Mouse (Mus musculus): ENCODE results near the gene Ppp4r3a. TPM values are rescaled to one million over a fixed set of nuclear protein-coding genes. Genes with fewer than 3 reads are reported as not detected.
"Not testable (repeated sequence)": the region's sequence is repeated elsewhere in the genome, so short reads cannot be mapped to it uniquely, and the experiment has no call there.

Gene Ppp4r3a
- 27.0 and 30.9 TPM in 2 replicates for polyA plus RNA-seq (2015; fragmentation: Nextera tagmentation; extraction: Ambion mirVana)

GRCm38 (mm10) chr12:101083076-101083838 lies at the start of gene Ppp4r3a:
Ppp4r3a (minus strand) TSS chr12:101083702.
- H3K4me1 ChIP-seq (replicated peaks), result peaks cover 28% of the 10 kb centered on the region
- H3K36me3 ChIP-seq, result no peaks in the 10 kb centered on the region
- H3K9ac ChIP-seq, result peak within 1 kb of the TSS; percentile 99
- peak within 1 kb of the TSS; percentile 97 for H3K4me3 ChIP-seq
- H3K9me3 ChIP-seq (replicated peaks), result no peaks in the 10 kb centered on the region
- ATAC-seq (replicated peaks; ENCODE audit: insufficient number of reproducible peaks, insufficient read depth, low FRiP score, low read depth), result peak; percentile 94
- H3K27ac ChIP-seq, result peak within 1 kb of the TSS; percentile 99
- peak within 1 kb of the TSS; percentile 76 for H3K4me2 ChIP-seq
- no peaks in the 10 kb centered on the region for H3K27me3 ChIP-seq
- under 1% methylated on average over 88 of the region's 90 CpGs for WGBS

GRCm38 (mm10) chr12:101123013-101123412 lies 39.5 kb upstream of the Ppp4r3a start:
- no peak for ATAC-seq (replicated peaks; ENCODE audit: insufficient number of reproducible peaks, insufficient read depth, low FRiP score, low read depth)
- 28% methylated on average over 1 of the region's 1 CpGs for WGBS
- H3K27me3 ChIP-seq, result no peaks in the 10 kb centered on the region
- no peak overlapping the region for H3K9ac ChIP-seq
- no peaks in the 10 kb centered on the region for H3K36me3 ChIP-seq
- H3K9me3 ChIP-seq (replicated peaks), result no peaks in the 10 kb centered on the region
- no peak overlapping the region for H3K4me2 ChIP-seq
- H3K27ac ChIP-seq, result no peak overlapping the region
- no peaks in the 10 kb centered on the region for H3K4me1 ChIP-seq (replicated peaks)
- no peak overlapping the region for H3K4me3 ChIP-seq

GRCm38 (mm10) chr12:101122066-101122465 lies 38.6 kb upstream of the Ppp4r3a start:
- WGBS, result 67% methylated on average over 4 of the region's 4 CpGs
- H3K9me3 ChIP-seq (replicated peaks); ATAC-seq (replicated peaks; ENCODE audit: insufficient number of reproducible peaks, insufficient read depth, low FRiP score, low read depth); H3K27ac ChIP-seq; H3K4me2 ChIP-seq; H3K4me1 ChIP-seq (replicated peaks); H3K27me3 ChIP-seq; H3K9ac ChIP-seq; H3K36me3 ChIP-seq; H3K4me3 ChIP-seq: not testable (repeated sequence)

GRCm38 (mm10) chr12:101109794-101110585 lies 26.5 kb upstream of the Ppp4r3a start:
- not testable (repeated sequence) for H3K27ac ChIP-seq; H3K36me3 ChIP-seq; H3K9ac ChIP-seq; H3K4me2 ChIP-seq; H3K27me3 ChIP-seq; H3K9me3 ChIP-seq (replicated peaks); ATAC-seq (replicated peaks; ENCODE audit: insufficient number of reproducible peaks, insufficient read depth, low FRiP score, low read depth); H3K4me1 ChIP-seq (replicated peaks); H3K4me3 ChIP-seq
- 72% methylated on average over 3 of the region's 3 CpGs for WGBS

GRCm38 (mm10) chr12:101107722-101108121 lies 24.2 kb upstream of the Ppp4r3a start:
- 84% methylated on average over 1 of the region's 1 CpGs for WGBS
- H3K4me3 ChIP-seq, result no peak overlapping the region
- H3K36me3 ChIP-seq, result no peaks in the 10 kb centered on the region
- H3K27me3 ChIP-seq, result no peaks in the 10 kb centered on the region
- H3K9me3 ChIP-seq (replicated peaks), result no peaks in the 10 kb centered on the region
- no peaks in the 10 kb centered on the region for H3K4me1 ChIP-seq (replicated peaks)
- H3K27ac ChIP-seq, result no peak overlapping the region
- no peak overlapping the region for H3K9ac ChIP-seq
- H3K4me2 ChIP-seq, result no peak overlapping the region
- no peak for ATAC-seq (replicated peaks; ENCODE audit: insufficient number of reproducible peaks, insufficient read depth, low FRiP score, low read depth)

- Histone ChIP-seq H3K27me3 (no peaks in the 10 kb centered on the region), H3K4me1 (replicated peaks) (no peaks in the 10 kb centered on the region), H3K4me3 (no peak overlapping the region), H3K4me2 (no peak overlapping the region), H3K9ac (no peak overlapping the region), H3K9me3 (replicated peaks) (no peaks in the 10 kb centered on the region), H3K36me3 (no peaks in the 10 kb centered on the region), H3K27ac (no peak overlapping the region)
- WGBS, result 49% methylated on average over 5 of the region's 5 CpGs
- no peak for ATAC-seq (replicated peaks; ENCODE audit: insufficient number of reproducible peaks, insufficient read depth, low FRiP score, low read depth)
Measured at GRCm38 (mm10) chr12:101105571-101105970, 22.1 kb upstream of the Ppp4r3a start.

GRCm38 (mm10) chr12:101102648-101103047 lies 19.1 kb upstream of the Ppp4r3a start:
- H3K4me1 ChIP-seq (replicated peaks), result no peaks in the 10 kb centered on the region
- H3K27ac ChIP-seq, result no peak overlapping the region
- no peak overlapping the region for H3K4me2 ChIP-seq
- WGBS, result 69% methylated on average over 3 of the region's 3 CpGs
- no peak overlapping the region for H3K9ac ChIP-seq
- no peaks in the 10 kb centered on the region for H3K36me3 ChIP-seq
- no peaks in the 10 kb centered on the region for H3K9me3 ChIP-seq (replicated peaks)
- no peak for ATAC-seq (replicated peaks; ENCODE audit: insufficient number of reproducible peaks, insufficient read depth, low FRiP score, low read depth)
- H3K27me3 ChIP-seq, result no peaks in the 10 kb centered on the region
- no peak overlapping the region for H3K4me3 ChIP-seq

GRCm38 (mm10) chr12:101093678-101094077 lies 10.2 kb upstream of the Ppp4r3a start:
- not testable (repeated sequence) for H3K9me3 ChIP-seq (replicated peaks); H3K27me3 ChIP-seq; H3K4me1 ChIP-seq (replicated peaks); ATAC-seq (replicated peaks; ENCODE audit: insufficient number of reproducible peaks, insufficient read depth, low FRiP score, low read depth); H3K27ac ChIP-seq; H3K4me3 ChIP-seq; H3K9ac ChIP-seq; H3K4me2 ChIP-seq; H3K36me3 ChIP-seq
- 50% methylated on average over 3 of the region's 3 CpGs for WGBS

GRCm38 (mm10) chr12:101089955-101090354 lies 6.5 kb upstream of the Ppp4r3a start:
- no peak overlapping the region for H3K4me3 ChIP-seq
- H3K9me3 ChIP-seq (replicated peaks), result no peaks in the 10 kb centered on the region
- ATAC-seq (replicated peaks; ENCODE audit: insufficient number of reproducible peaks, insufficient read depth, low FRiP score, low read depth), result no peak
- H3K27ac ChIP-seq, result no peak overlapping the region
- H3K27me3 ChIP-seq, result no peaks in the 10 kb centered on the region
- H3K4me2 ChIP-seq, result no peak overlapping the region
- H3K9ac ChIP-seq, result no peak overlapping the region
- 63% methylated on average over 1 of the region's 1 CpGs for WGBS
- H3K4me1 ChIP-seq (replicated peaks), result peaks cover 10% of the 10 kb centered on the region; the same call in 1 of the 2 replicates
- H3K36me3 ChIP-seq, result no peaks in the 10 kb centered on the region

GRCm38 (mm10) chr12:101087406-101087805 lies 3.9 kb upstream of the Ppp4r3a start:
- no peaks in the 10 kb centered on the region for H3K27me3 ChIP-seq
- WGBS, result 25% methylated on average over 1 of the region's 1 CpGs
- H3K36me3 ChIP-seq, result no peaks in the 10 kb centered on the region
- no peaks in the 10 kb centered on the region for H3K9me3 ChIP-seq (replicated peaks)
- no peak for ATAC-seq (replicated peaks; ENCODE audit: insufficient number of reproducible peaks, insufficient read depth, low FRiP score, low read depth)
- H3K9ac ChIP-seq, result no peak overlapping the region
- peaks cover 15% of the 10 kb centered on the region for H3K4me1 ChIP-seq (replicated peaks)
- no peak overlapping the region for H3K4me2 ChIP-seq
- H3K4me3 ChIP-seq, result no peak overlapping the region
- peak overlapping the region; percentile 40 for H3K27ac ChIP-seq

- no peak for ATAC-seq (replicated peaks; ENCODE audit: insufficient number of reproducible peaks, insufficient read depth, low FRiP score, low read depth)
- Histone ChIP-seq H3K27me3 (no peaks in the 10 kb centered on the region), H3K9ac (no peak overlapping the region), H3K27ac (no peak overlapping the region), H3K4me2 (0 out of 2 replicates have a peak overlapping the region, but pooled peaks have one; percentile 76), H3K4me3 (no peak overlapping the region), H3K4me1 (replicated peaks) (peaks cover 25% of the 10 kb centered on the region), H3K9me3 (replicated peaks) (no peaks in the 10 kb centered on the region), H3K36me3 (no peaks in the 10 kb centered on the region)
- WGBS, result 89% methylated on average over 9 of the region's 9 CpGs
Measured at GRCm38 (mm10) chr12:101084881-101085666, 1.6 kb upstream of the Ppp4r3a start.

Data from heart, embryonic 15.5 days (tissue).